Mouse (Mus musculus): ENCODE results near the gene Olfr1076.
"Not testable (repeated sequence)": the region's sequence is repeated elsewhere in the genome, so short reads cannot be mapped to it uniquely, and the experiment has no call there.

The Olfr1076 gene

GRCm38 (mm10) chr2:86508161-86508560, at the start of gene Olfr1076:
Gene Olfr1076, plus strand, starts transcription at chr2:86508461.
- no peak for DNase-seq (ENCODE audit: low spot score in 2 of 2)

GRCm38 (mm10) chr2:86460434-86460833, 47.8 kb upstream of the Olfr1076 start:
- DNase-seq (ENCODE audit: low spot score in 2 of 2) = no peak

GRCm38 (mm10) chr2:86464442-86465109, 43.7 kb upstream of the Olfr1076 start:
- no peak for DNase-seq (ENCODE audit: low spot score in 2 of 2)

- no peak for DNase-seq (ENCODE audit: low spot score in 2 of 2)
Observed at GRCm38 (mm10) chr2:86487286-86487685, 21.0 kb upstream of the Olfr1076 start, which contains the start of gene Olfr228. Gene Olfr228, minus strand, starts transcription at chr2:86487386.

GRCm38 (mm10) chr2:86530991-86531390, 22.7 kb downstream of the Olfr1076 start:
- DNase-seq (ENCODE audit: low spot score in 2 of 2) = no peak

GRCm38 (mm10) chr2:86542380-86542779, 34.1 kb downstream of the Olfr1076 start, which contains the start of gene Olfr1079:
Gene Olfr1079, minus strand, starts transcription at chr2:86542480.
- no peak for DNase-seq (ENCODE audit: low spot score in 2 of 2)

GRCm38 (mm10) chr2:86558135-86558534, 49.9 kb downstream of the Olfr1076 start, which contains the start of gene Olfr1080:
Gene Olfr1080, minus strand, starts transcription at chr2:86558235.
- not testable (repeated sequence) for DNase-seq (ENCODE audit: low spot score in 2 of 2)
